Mouse (Mus musculus): ENCODE data around the gene Fanci. TPM values are rescaled to one million over a fixed set of nuclear protein-coding genes. Genes with fewer than 3 reads are reported as not detected.

Fanci gene
- polyA plus RNA-seq (2021): 12.2 TPM

DNA sequence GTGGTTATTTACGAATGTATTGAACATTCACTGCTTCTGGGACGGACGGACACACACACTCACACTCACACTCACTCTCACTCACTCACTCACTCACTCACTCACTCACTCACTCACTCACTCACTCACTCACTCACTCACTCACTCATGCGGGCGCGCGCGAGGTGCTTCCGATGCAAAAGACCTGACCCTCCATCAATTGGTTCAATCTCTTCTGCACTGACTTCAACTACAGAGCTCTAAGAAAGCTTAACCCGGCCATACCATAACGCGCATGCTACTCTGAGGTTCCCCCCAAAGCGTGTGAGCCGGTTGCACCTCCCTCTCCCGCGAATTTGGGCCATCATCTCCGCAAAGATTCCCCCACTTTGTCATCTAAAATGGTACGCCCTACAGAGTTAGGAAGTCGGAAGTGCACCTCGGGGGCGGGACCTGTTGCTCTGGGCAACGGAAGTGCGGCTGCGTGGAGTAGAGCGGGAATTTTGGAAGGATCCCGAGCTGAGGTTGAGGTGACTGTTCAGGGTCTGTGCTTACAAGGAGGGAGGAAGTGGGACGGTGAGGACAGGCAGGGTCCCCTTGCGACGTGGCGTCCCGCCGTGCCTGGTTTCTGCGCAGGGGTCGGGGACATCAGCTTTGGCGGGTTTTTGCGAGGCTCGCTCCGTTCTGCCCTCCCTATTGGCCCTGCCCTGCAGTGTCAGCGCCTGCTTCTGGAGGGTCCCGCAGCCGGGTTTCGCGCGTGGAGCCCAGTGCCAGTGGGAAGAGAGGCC, at the start of gene Fanci:
Gene Fanci, plus strand, starts transcription at position 47 of the 767 bp plus-strand sequence.
- in situ Hi-C loops (cut with MboI; ENCODE audit: low pct_unique_long_range_greater_than_20kb): no loop called here
- DNase-seq (ENCODE audit: low read depth, low spot score) (peak; percentile 63), ATAC-seq (peak; percentile 70)
- no peak for TF ChIP-seq CTCF (IDR thresholded peaks at IDR 0.05)
- no peaks in the 10 kb centered on the region for H3K27me3 ChIP-seq
- ChIA-PET CTCF (interaction anchor here (0.7 to 0.8 kb wide), 2 partner anchors 9 to 146 kb away, joined by 3 read pairs; no protein-coding TSS in a partner anchor), POLR2A (interaction anchor here (0.6 kb wide), 1 partner anchor 10 kb away, joined by 3 read pairs; no protein-coding TSS in a partner anchor)

DNA sequence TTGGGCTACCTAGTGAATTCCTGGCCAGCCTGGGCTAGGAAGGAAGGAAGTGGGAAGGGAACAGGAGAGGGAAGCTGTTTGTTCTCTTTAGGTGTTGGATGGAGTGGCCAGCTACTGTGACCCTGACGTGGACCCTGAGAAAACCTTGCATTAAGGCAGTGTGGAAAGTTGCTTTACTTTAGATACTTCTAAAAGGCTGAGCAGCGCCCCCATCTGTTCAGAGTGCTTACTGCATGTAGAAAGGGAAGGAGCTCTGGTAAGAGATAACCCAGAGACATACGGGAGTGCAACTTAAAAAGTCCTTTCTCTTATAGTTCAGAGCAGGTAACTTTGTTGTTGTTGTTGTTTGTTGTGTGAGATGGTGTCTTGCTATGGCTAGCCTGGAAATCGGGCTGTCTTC, 45.8 kb upstream of the Fanci start:
- DNase-seq (ENCODE audit: low read depth, low spot score) (no peak), ATAC-seq (no peak)
- ChIA-PET CTCF (interaction anchor here (0.7 to 2.4 kb wide), 11 partner anchors 10 to 97 kb away, joined by 3 to 9 read pairs (median 4); no protein-coding TSS in a partner anchor), POLR2A (interaction anchor here (0.6 to 0.7 kb wide), 2 partner anchors 43 to 430 kb away, joined by 3 to 4 read pairs; no protein-coding TSS in a partner anchor)
- peak; percentile 61 for TF ChIP-seq CTCF (IDR thresholded peaks at IDR 0.05)
- in situ Hi-C loops (cut with MboI; ENCODE audit: low pct_unique_long_range_greater_than_20kb): loop anchor here (10.0 kb wide), 1 partner anchor 431 kb away; the partner anchor contains the start of gene Isg20
- no peaks in the 10 kb centered on the region for H3K27me3 ChIP-seq

DNA sequence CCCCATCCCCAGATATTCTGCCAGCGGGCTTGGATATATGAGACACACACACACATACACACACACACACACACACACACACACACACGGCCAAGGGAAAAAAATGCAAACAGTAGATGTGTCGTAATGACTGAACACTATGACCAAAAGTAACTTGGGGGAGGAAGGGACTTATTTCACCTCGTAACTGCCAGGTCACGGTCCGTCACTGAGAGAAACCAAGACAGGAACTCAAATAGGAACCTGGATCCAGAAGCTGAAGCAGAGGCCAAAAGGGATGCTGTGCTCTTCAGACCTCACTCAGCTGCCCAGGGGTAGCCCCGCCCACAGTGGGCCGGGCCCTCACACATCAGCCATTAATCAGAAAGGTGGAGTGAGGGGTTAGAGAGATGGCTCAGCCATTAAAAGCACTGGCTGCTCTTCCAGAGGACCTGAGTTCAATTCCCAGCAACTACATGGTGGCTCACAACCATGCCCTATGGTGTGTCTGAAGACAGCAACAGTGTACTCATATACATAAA, 45.1 kb upstream of the Fanci start:
- POLR2A ChIA-PET: interaction anchor here (0.7 kb wide), 1 partner anchor 44 kb away, joined by 4 read pairs; no protein-coding TSS in a partner anchor
- TF ChIP-seq CTCF (IDR thresholded peaks at IDR 0.05): no peak
- no peak for ATAC-seq
- CTCF ChIA-PET: interaction anchor here (0.7 to 5.7 kb wide), 11 partner anchors 11 to 113 kb away, joined by 3 to 49 read pairs (median 4); no protein-coding TSS in a partner anchor
- no peak for DNase-seq (ENCODE audit: low read depth, low spot score)
- H3K27me3 ChIP-seq: no peaks in the 10 kb centered on the region
- in situ Hi-C loops (cut with MboI; ENCODE audit: low pct_unique_long_range_greater_than_20kb): loop anchor here (10.0 kb wide), 1 partner anchor 432 kb away; the partner anchor contains the start of gene Isg20

DNA sequence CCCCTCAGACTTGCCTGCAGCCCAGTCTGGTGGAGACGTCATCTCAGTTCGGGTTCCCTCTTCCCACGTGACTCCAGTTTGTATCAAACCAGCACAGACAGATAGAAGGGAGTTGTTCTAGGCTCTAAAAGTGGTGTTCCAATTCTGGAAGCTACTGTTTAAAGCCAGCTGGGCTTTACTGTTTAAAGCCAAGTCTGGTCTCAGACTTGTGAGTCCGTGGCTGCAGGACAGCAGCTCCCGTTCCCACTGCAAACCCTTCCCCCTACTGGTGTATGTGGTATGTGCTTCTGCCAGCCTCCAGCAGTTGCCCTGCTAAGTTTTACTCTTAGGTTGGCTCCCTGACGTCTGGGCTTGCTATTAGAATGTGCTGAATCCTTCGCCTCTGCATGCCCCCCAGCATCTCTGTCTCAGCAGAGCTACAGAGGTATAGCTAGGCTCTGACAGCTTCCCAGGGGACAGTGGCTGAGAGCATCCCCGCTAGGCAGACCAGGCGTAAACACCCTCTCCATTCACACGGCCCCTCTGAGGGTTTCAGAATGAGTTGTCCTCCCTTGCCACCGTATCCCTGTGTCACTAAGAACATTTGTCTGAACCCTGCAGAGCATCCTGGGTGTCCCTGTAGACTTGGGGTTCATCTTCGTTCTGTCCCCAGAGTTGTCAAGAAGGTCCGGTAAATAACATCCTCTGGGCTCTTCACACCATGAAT, 44.5 kb upstream of the Fanci start:
- no peak for TF ChIP-seq CTCF (IDR thresholded peaks at IDR 0.05)
- CTCF ChIA-PET: interaction anchor here (0.9 to 5.7 kb wide), 4 partner anchors 16 to 106 kb away, joined by 3 to 49 read pairs (median 5); no protein-coding TSS in a partner anchor
- POLR2A ChIA-PET: no interaction called here
- ATAC-seq (no peak), DNase-seq (ENCODE audit: low read depth, low spot score) (no peak)
- H3K27me3 ChIP-seq: no peaks in the 10 kb centered on the region
- in situ Hi-C loops (cut with MboI; ENCODE audit: low pct_unique_long_range_greater_than_20kb): loop anchor here (10.0 kb wide), 1 partner anchor 432 kb away; the partner anchor contains the start of gene Isg20

DNA sequence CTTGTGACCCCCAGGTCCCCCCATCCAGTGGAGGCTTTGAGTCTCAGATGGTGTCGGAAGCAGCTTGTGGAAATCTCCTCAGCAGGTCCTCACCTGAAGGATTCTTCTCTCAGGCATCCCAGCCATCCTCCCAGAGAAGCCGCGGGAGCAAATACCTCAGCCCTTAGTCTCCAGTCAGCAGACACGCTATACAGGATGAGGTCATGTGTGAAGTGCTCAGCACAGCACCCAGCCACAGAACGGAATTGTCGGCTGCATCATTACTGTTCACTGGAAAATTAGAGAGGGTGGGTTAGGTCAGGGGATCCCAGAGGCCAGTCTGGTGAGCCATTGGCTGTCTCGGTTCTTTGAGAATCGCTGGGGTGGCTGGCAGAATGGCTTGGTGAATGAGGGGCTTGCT, 42.9 kb upstream of the Fanci start:
- in situ Hi-C loops (cut with MboI; ENCODE audit: low pct_unique_long_range_greater_than_20kb): loop anchor here (10.0 kb wide), 1 partner anchor 434 kb away; the partner anchor contains the start of gene Isg20
- no peak for TF ChIP-seq CTCF (IDR thresholded peaks at IDR 0.05)
- ChIA-PET CTCF (interaction anchor here (0.8 to 5.7 kb wide), 15 partner anchors 9 to 425 kb away, joined by 3 to 49 read pairs (median 4); no protein-coding TSS in a partner anchor), POLR2A (no interaction called here)
- no peaks in the 10 kb centered on the region for H3K27me3 ChIP-seq
- no peak for DNase-seq (ENCODE audit: low read depth, low spot score)
- peak; percentile 93 for ATAC-seq

DNA sequence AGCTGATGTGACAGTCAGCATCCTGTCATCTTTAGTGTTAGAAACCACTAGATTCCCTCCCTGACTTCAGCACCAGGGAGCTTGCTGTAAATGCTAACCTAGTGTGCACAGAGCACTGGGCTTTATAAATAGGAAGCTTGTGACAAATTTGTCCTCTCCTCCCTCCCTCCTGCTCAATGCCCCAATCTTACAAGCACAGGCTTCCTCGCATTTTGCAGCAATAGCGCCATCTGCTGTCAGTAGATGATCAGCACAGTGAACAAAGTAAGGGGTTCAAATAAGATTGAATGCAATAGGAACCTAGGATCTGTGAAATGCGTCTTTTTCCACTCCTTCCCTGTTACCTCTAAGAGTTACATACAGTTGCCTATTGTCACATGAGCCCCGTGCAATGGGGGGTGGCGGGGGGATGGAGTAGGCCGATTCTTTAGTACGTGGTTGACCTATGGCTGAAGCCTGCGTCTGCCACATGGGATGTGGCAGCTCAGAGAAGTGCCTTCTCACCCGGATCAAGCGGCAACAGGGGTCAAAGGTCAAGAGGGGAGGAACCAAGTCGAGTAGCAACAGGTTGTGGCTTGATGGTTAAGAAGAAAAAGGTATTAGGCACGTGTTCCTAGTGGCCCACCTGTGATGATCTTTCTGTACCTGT, 41.9 kb upstream of the Fanci start:
- DNase-seq (ENCODE audit: low read depth, low spot score) (no peak), ATAC-seq (peak; percentile 49)
- CTCF ChIA-PET: interaction anchor here (0.6 to 5.7 kb wide), 23 partner anchors 8 to 426 kb away, joined by 3 to 49 read pairs (median 4); no protein-coding TSS in a partner anchor
- in situ Hi-C loops (cut with MboI; ENCODE audit: low pct_unique_long_range_greater_than_20kb): loop anchor here (5.0 to 10.0 kb wide), 3 partner anchors 103 to 435 kb away; partner anchors contain the start of gene Isg20
- peak; percentile 92 for TF ChIP-seq CTCF (IDR thresholded peaks at IDR 0.05)
- no peaks in the 10 kb centered on the region for H3K27me3 ChIP-seq
- POLR2A ChIA-PET: interaction anchor here (1.0 to 1.4 kb wide), 2 partner anchors 80 to 100 kb away, joined by 3 to 4 read pairs; no protein-coding TSS in a partner anchor

DNA sequence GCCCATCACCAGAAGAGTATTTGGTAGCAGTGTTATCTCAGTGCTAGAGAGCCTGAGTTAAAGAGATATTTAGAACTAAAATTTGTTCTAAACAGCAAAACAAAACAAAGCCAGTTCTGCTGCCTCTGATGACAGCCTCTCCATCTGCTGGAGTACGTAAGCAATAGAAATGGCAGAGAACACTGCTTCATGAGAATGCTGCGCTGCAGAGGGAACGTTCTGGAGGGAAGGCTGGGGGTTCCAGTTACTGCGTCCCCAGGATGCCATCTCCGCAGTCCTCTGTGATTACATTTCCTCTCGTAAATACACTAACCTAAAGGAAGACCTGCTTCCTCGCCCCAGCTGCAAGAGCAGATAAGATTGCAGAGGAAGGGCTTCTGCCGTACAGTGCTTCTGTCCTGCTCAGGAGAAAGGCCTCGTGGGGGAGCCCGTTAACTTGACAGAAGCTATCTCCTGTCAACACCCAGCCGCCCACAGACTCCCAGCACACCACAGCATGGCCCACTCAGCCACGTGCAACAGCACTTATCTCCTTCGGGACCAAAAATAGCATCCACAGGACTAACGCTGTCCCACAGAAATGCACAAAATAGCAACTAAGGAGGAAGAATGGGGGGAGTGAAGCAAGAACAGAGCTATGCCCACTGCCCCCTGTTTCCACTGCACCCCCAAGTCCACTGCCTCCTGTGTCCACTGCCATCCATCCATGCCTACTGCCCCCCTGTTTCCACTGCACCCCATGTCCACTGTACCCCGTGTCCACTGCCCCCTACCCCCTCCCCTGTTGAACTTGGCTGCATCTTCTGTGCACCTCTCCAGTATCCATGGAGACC, 33.2 kb upstream of the Fanci start:
- in situ Hi-C loops (cut with MboI; ENCODE audit: low pct_unique_long_range_greater_than_20kb): no loop called here
- ChIA-PET CTCF (interaction anchor here (1.1 to 2.4 kb wide), 3 partner anchors 9 to 218 kb away, joined by 3 to 6 read pairs (median 4); no protein-coding TSS in a partner anchor), POLR2A (interaction anchor here (0.6 kb wide), 1 partner anchor 111 kb away, joined by 3 read pairs; no protein-coding TSS in a partner anchor)
- no peaks in the 10 kb centered on the region for H3K27me3 ChIP-seq
- ATAC-seq (no peak), DNase-seq (ENCODE audit: low read depth, low spot score) (no peak)
- TF ChIP-seq CTCF (IDR thresholded peaks at IDR 0.05): no peak

DNA sequence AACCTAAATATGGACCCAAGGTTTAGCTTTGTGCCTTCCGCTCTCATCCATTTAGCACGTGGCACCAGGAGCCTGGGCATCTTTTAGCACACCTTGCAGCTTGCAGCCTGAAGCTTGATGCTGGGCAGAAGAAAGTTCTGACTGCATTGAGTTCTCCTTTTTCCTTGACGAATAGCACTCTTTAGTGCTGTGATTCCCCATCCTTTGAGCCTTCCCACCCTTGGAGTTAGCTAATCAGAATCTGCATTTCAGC, 32.6 kb upstream of the Fanci start:
- in situ Hi-C loops (cut with MboI; ENCODE audit: low pct_unique_long_range_greater_than_20kb): no loop called here
- ChIA-PET POLR2A (no interaction called here), CTCF (interaction anchor here (1.1 to 2.4 kb wide), 2 partner anchors 10 to 219 kb away, joined by 3 to 6 read pairs; no protein-coding TSS in a partner anchor)
- ATAC-seq (no peak), DNase-seq (ENCODE audit: low read depth, low spot score) (no peak)
- no peak for TF ChIP-seq CTCF (IDR thresholded peaks at IDR 0.05)
- no peaks in the 10 kb centered on the region for H3K27me3 ChIP-seq

DNA sequence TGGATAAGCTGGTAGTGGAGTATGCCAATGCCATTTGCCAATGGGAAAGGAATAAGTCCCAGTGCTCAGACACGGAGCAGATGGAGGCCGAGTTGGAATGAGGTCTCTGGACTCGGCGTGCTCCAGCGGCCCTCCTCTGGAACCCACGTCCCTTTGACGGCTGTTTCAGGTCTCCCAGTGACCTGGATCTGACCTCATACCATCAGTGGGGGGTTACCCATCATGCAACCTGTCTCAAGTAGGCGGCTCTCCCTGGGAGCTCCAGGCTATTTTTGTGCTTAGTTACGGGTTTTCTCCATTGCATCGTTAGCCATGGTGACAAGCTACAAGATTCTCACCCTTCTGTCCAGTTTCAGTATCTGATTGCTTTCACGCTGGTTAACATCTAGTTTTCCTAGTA, 31.7 kb upstream of the Fanci start:
- no peak for TF ChIP-seq CTCF (IDR thresholded peaks at IDR 0.05)
- ChIA-PET POLR2A (interaction anchor here (0.7 kb wide), 1 partner anchor 704 kb away, joined by 5 read pairs; no protein-coding TSS in a partner anchor), CTCF (interaction anchor here (1.1 to 2.4 kb wide), 2 partner anchors 11 to 219 kb away, joined by 3 to 6 read pairs; no protein-coding TSS in a partner anchor)
- H3K27me3 ChIP-seq: no peaks in the 10 kb centered on the region
- ATAC-seq (no peak), DNase-seq (ENCODE audit: low read depth, low spot score) (no peak)
- in situ Hi-C loops (cut with MboI; ENCODE audit: low pct_unique_long_range_greater_than_20kb): no loop called here
